Comparison of ENCODE assay signal across 8 mouse cellular contexts in genomic region chr2:30067031-30067888, GRCm38 (mm10). TPM values are rescaled to one million over a fixed set of nuclear protein-coding genes. Genes with fewer than 3 reads are reported as not detected.
DNase-seq lines count a peak whose midpoint lies in the region; ATAC-seq and TF ChIP-seq lines count a peak whose summit lies in the region.

No protein-coding gene starts in this region.

- H3K4me1 ChIP-seq in megakaryocyte, embryonic 14.5 days = peaks cover 49% of the 10 kb centered on the region
- H3K4me1 ChIP-seq in heart, adult 2 months (ENCODE audit: control insufficient read depth, insufficient read depth, low read length) = peaks cover 9% of the 10 kb centered on the region
- H3K4me1 ChIP-seq in liver, postnatal 0 days (ENCODE audit: insufficient read depth) = peaks cover 28% of the 10 kb centered on the region

- intact Hi-C loops in heart, adult 2 months (cut with DNase I) = loop anchor here (2.0 kb wide), 1 partner anchor 18 kb away; the partner anchor contains the start of gene Wdr34

- H3K9me3 ChIP-seq in megakaryocyte, embryonic 14.5 days = no peaks in the 10 kb centered on the region
- H3K9me3 ChIP-seq in liver, postnatal 0 days (ENCODE audit: low read length) = no peaks in the 10 kb centered on the region

- peak overlapping the region; percentile 96 for H3K4me3 ChIP-seq in megakaryocyte, embryonic 14.5 days (replicated peaks)
- H3K4me3 ChIP-seq in heart, adult 2 months = peak overlapping the region; percentile 89
- peak overlapping the region; percentile 96 for H3K4me3 ChIP-seq in liver, postnatal 0 days (ENCODE audit: low read depth, low read length)

- TF ChIP-seq EP300 in heart, adult 2 months (IDR thresholded peaks at IDR 0.05; ENCODE audit: insufficient read depth, low read depth, low read length) = no peak
- no peak for TF ChIP-seq EP300 in liver, postnatal 0 days (IDR thresholded peaks at IDR 0.05; ENCODE audit: low read depth)

- peak overlapping the region; percentile 95 for H3K4me2 ChIP-seq in liver, postnatal 0 days (ENCODE audit: low read depth, low read length)

- H3K27ac ChIP-seq in heart, adult 2 months = peak overlapping the region; percentile 96
- H3K27ac ChIP-seq in liver, postnatal 0 days (ENCODE audit: low read depth) = peak overlapping the region; percentile 99

- no peak for ATAC-seq in megakaryocyte, adult 5-6 weeks (ENCODE audit: poor library complexity, severe bottlenecking)
- ATAC-seq in liver, postnatal 0 days = no peak

- peaks cover 2% of the 10 kb centered on the region; the same call in 1 of the 2 replicates for H3K79me2 ChIP-seq in heart, adult 2 months (replicated peaks; ENCODE audit: control insufficient read depth, insufficient read depth, low read length)

- H3K27me3 ChIP-seq in megakaryocyte, embryonic 14.5 days (replicated peaks) = no peaks in the 10 kb centered on the region
- no peaks in the 10 kb centered on the region for H3K27me3 ChIP-seq in heart, adult 2 months (ENCODE audit: control insufficient read depth, insufficient read depth, low read length)
- no peaks in the 10 kb centered on the region for H3K27me3 ChIP-seq in liver, postnatal 0 days (ENCODE audit: insufficient read depth, low read length)

- peak overlapping the region; percentile 99 for H3K9ac ChIP-seq in heart, adult 2 months (ENCODE audit: low read depth, low read length)
- H3K9ac ChIP-seq in liver, postnatal 0 days (replicated peaks) = peak overlapping the region; percentile 96

- WGBS in heart, adult 2 months = under 1% methylated on average over 49 of the region's 69 CpGs
- under 1% methylated on average over 45 of the region's 69 CpGs for WGBS in liver, postnatal 0 days (ENCODE audit: insufficient replicate concordance)

- no peak for TF ChIP-seq CTCF in heart, adult 2 months (IDR thresholded peaks at IDR 0.05)
- no peak for TF ChIP-seq CTCF in liver, postnatal 0 days (IDR thresholded peaks at IDR 0.05; ENCODE audit: low read depth)

- TF ChIP-seq POLR2A in heart, adult 2 months (IDR thresholded peaks at IDR 0.05; ENCODE audit: insufficient read depth, low read depth, low read length) = no peak

- peak; percentile 67 for DNase-seq in cerebellum, adult 9-11 months
- DNase-seq in heart, adult 2 months = peak in 1 of 2 experiments; percentile 67
- DNase-seq in kidney, adult 9 months = peak; percentile 39
- DNase-seq in liver, postnatal 0 days = peak; percentile 64
- peak; percentile 62 for DNase-seq in retina, embryonic 14.5 days (ENCODE audit: low spot score)
- DNase-seq in thymus, postnatal 36 days = peak; percentile 62 to 71

- H3K36me3 ChIP-seq in megakaryocyte, embryonic 14.5 days (replicated peaks; ENCODE audit: low read length) = peaks cover 27% of the 10 kb centered on the region
- peaks cover 13% of the 10 kb centered on the region for H3K36me3 ChIP-seq in heart, adult 2 months (ENCODE audit: control insufficient read depth, insufficient read depth, low read length)
- H3K36me3 ChIP-seq in liver, postnatal 0 days (replicated peaks; ENCODE audit: insufficient read depth, low read length) = peaks cover 20% of the 10 kb centered on the region

RNA-seq across cellular contexts. Expression of gene Set, which starts 10.1 kb away (rescaled TPM):
- 207 and 239 TPM in 2 replicates for polyA plus RNA-seq in megakaryocyte, embryonic 14.5 days (2012; ENCODE audit: insufficient read depth, low replicate concordance)
- 160 and 167 TPM in 2 replicates for total RNA-seq in megakaryocyte, adult 5-6 weeks (2015)
- total RNA-seq in megakaryocyte, adult 5-6 weeks (2017) = 634 and 647 TPM in 2 replicates
- 10 to 100 TPM; 88.7 to 96.7 TPM for total RNA-seq in heart, adult 2 months (2021)
- 21.9 and 36.4 TPM in 2 replicates for polyA plus RNA-seq in heart, adult 2 months (2012; rRNA removed)
- polyA plus RNA-seq in liver, postnatal 0 days (2015; fragmentation: Nextera tagmentation; extraction: Ambion mirVana) = 115 and 116 TPM in 2 replicates

RNA-seq across cellular contexts. Expression of gene Pkn3, which starts 10.2 kb away (rescaled TPM):
- polyA plus RNA-seq in megakaryocyte, embryonic 14.5 days (2012; ENCODE audit: insufficient read depth, low replicate concordance) = 19.4 and 62.2 TPM in 2 replicates
- 3.0 and 4.8 TPM in 2 replicates for total RNA-seq in megakaryocyte, adult 5-6 weeks (2015)
- total RNA-seq in megakaryocyte, adult 5-6 weeks (2017) = 7.0 and 9.1 TPM in 2 replicates
- 10 to 100 TPM in 1 of 2 experiments, 1 to 10 TPM in 1; 8.8 to 10.4 TPM for total RNA-seq in heart, adult 2 months (2021)
- 13.6 and 15.0 TPM in 2 replicates for polyA plus RNA-seq in heart, adult 2 months (2012; rRNA removed)
- 0.75 and 1.0 TPM in 2 replicates for polyA plus RNA-seq in liver, postnatal 0 days (2015; fragmentation: Nextera tagmentation; extraction: Ambion mirVana)

RNA-seq across cellular contexts. Expression of gene Wdr34, which starts 18.6 kb away (rescaled TPM):
- 11.7 and 12.4 TPM in 2 replicates for polyA plus RNA-seq in megakaryocyte, embryonic 14.5 days (2012; ENCODE audit: insufficient read depth, low replicate concordance)
- total RNA-seq in megakaryocyte, adult 5-6 weeks (2015) = 0.91 and 1.2 TPM in 2 replicates
- 1.8 and 5.7 TPM in 2 replicates for total RNA-seq in megakaryocyte, adult 5-6 weeks (2017)
- total RNA-seq in heart, adult 2 months (2021) = 1 to 10 TPM; 6.4 TPM
- 10.3 and 11.6 TPM in 2 replicates for polyA plus RNA-seq in heart, adult 2 months (2012; rRNA removed)
- polyA plus RNA-seq in liver, postnatal 0 days (2015; fragmentation: Nextera tagmentation; extraction: Ambion mirVana) = 5.8 and 6.6 TPM in 2 replicates

RNA-seq across cellular contexts. Expression of gene Zdhhc12, which starts 26.2 kb away (rescaled TPM):
- 58.2 and 66.6 TPM in 2 replicates for polyA plus RNA-seq in megakaryocyte, embryonic 14.5 days (2012; ENCODE audit: insufficient read depth, low replicate concordance)
- 20.3 and 24.6 TPM in 2 replicates for total RNA-seq in megakaryocyte, adult 5-6 weeks (2015)
- 8.2 and 10.7 TPM in 2 replicates for total RNA-seq in megakaryocyte, adult 5-6 weeks (2017)
- 1 to 10 TPM; 2.8 to 3.6 TPM for total RNA-seq in heart, adult 2 months (2021)
- polyA plus RNA-seq in heart, adult 2 months (2012; rRNA removed) = 10.3 and 15.8 TPM in 2 replicates
- 25.1 and 27.0 TPM in 2 replicates for polyA plus RNA-seq in liver, postnatal 0 days (2015; fragmentation: Nextera tagmentation; extraction: Ambion mirVana)

RNA-seq across cellular contexts. Expression of gene Zer1, which starts 57.1 kb away (rescaled TPM):
- polyA plus RNA-seq in megakaryocyte, embryonic 14.5 days (2012; ENCODE audit: insufficient read depth, low replicate concordance) = 12.2 and 20.0 TPM in 2 replicates
- 10.1 and 11.7 TPM in 2 replicates for total RNA-seq in megakaryocyte, adult 5-6 weeks (2015)
- total RNA-seq in megakaryocyte, adult 5-6 weeks (2017) = 8.7 and 10.7 TPM in 2 replicates
- 10 to 100 TPM; 21.9 to 26.6 TPM for total RNA-seq in heart, adult 2 months (2021)
- polyA plus RNA-seq in heart, adult 2 months (2012; rRNA removed) = 45.1 TPM in 2 replicates
- 1.6 and 1.8 TPM in 2 replicates for polyA plus RNA-seq in liver, postnatal 0 days (2015; fragmentation: Nextera tagmentation; extraction: Ambion mirVana)
